Mouse (Mus musculus): ENCODE data around the gene Pla2g3. TPM values are rescaled to one million over a fixed set of nuclear protein-coding genes. Genes with fewer than 3 reads are reported as not detected.

The Pla2g3 gene
- polyA plus RNA-seq, 1 experiment from 2014 or later: 2.2 TPM

- H3K9me3 ChIP-seq (ENCODE audit: control insufficient read depth, low read length): no peaks in the 10 kb centered on the region
- H3K4me2 ChIP-seq (ENCODE audit: low read depth, low read length): no peak overlapping the region
- H3K4me3 ChIP-seq (ENCODE audit: low read depth, low read length): no peak overlapping the region
- ATAC-seq (ENCODE audit: low read depth): no peak
- H3K27ac ChIP-seq (ENCODE audit: low read depth, low read length): no peak overlapping the region
- peaks cover 9% of the 10 kb centered on the region; the same call in 1 of the 2 replicates for H3K4me1 ChIP-seq (ENCODE audit: control insufficient read depth, insufficient read depth, low read length)
- 87% methylated on average over 23 of the region's 23 CpGs for WGBS
- peaks cover 4% of the 10 kb centered on the region for H3K27me3 ChIP-seq (ENCODE audit: control insufficient read depth, insufficient read depth, low read length)
- H3K36me3 ChIP-seq (ENCODE audit: control insufficient read depth, insufficient read depth, low read length): no peaks in the 10 kb centered on the region
- H3K9ac ChIP-seq (replicated peaks; ENCODE audit: low read depth, low read length): no peak overlapping the region
Observed at GRCm38 (mm10) chr11:3521339-3522224, 33.5 kb downstream of the Pla2g3 start.

- Histone ChIP-seq H3K9ac (replicated peaks; ENCODE audit: low read depth, low read length) (no peak overlapping the region), H3K27ac (ENCODE audit: low read depth, low read length) (no peak overlapping the region), H3K36me3 (ENCODE audit: control insufficient read depth, insufficient read depth, low read length) (no peaks in the 10 kb centered on the region), H3K4me2 (ENCODE audit: low read depth, low read length) (no peak overlapping the region), H3K27me3 (ENCODE audit: control insufficient read depth, insufficient read depth, low read length) (peaks cover 4% of the 10 kb centered on the region; the same call in 1 of the 2 replicates), H3K4me1 (ENCODE audit: control insufficient read depth, insufficient read depth, low read length) (0 out of 2 replicates have a peak, but pooled peaks cover 4% of the 10 kb centered on the region), H3K4me3 (ENCODE audit: low read depth, low read length) (no peak overlapping the region), H3K9me3 (ENCODE audit: control insufficient read depth, low read length) (no peaks in the 10 kb centered on the region)
- ATAC-seq (ENCODE audit: low read depth): no peak
- WGBS: 96% methylated on average over 17 of the region's 17 CpGs
Observed at GRCm38 (mm10) chr11:3522285-3523000, 34.4 kb downstream of the Pla2g3 start.

- Histone ChIP-seq H3K4me2 (ENCODE audit: low read depth, low read length) (no peak overlapping the region), H3K4me1 (ENCODE audit: control insufficient read depth, insufficient read depth, low read length) (no peaks in the 10 kb centered on the region), H3K9ac (replicated peaks; ENCODE audit: low read depth, low read length) (no peak overlapping the region), H3K27ac (ENCODE audit: low read depth, low read length) (no peak overlapping the region), H3K9me3 (ENCODE audit: control insufficient read depth, low read length) (no peaks in the 10 kb centered on the region), H3K4me3 (ENCODE audit: low read depth, low read length) (no peak overlapping the region), H3K27me3 (ENCODE audit: control insufficient read depth, insufficient read depth, low read length) (no peaks in the 10 kb centered on the region), H3K36me3 (ENCODE audit: control insufficient read depth, insufficient read depth, low read length) (no peaks in the 10 kb centered on the region)
- ATAC-seq (ENCODE audit: low read depth): no peak
- 79% methylated on average over 7 of the region's 7 CpGs for WGBS
Observed at GRCm38 (mm10) chr11:3523840-3524582, 35.9 kb downstream of the Pla2g3 start.

GRCm38 (mm10) chr11:3525560-3525959, 37.5 kb downstream of the Pla2g3 start:
- Histone ChIP-seq H3K4me2 (ENCODE audit: low read depth, low read length) (no peak overlapping the region), H3K27me3 (ENCODE audit: control insufficient read depth, insufficient read depth, low read length) (no peaks in the 10 kb centered on the region), H3K36me3 (ENCODE audit: control insufficient read depth, insufficient read depth, low read length) (no peaks in the 10 kb centered on the region), H3K9ac (replicated peaks; ENCODE audit: low read depth, low read length) (no peak overlapping the region), H3K4me3 (ENCODE audit: low read depth, low read length) (no peak overlapping the region), H3K9me3 (ENCODE audit: control insufficient read depth, low read length) (no peaks in the 10 kb centered on the region), H3K4me1 (ENCODE audit: control insufficient read depth, insufficient read depth, low read length) (no peaks in the 10 kb centered on the region), H3K27ac (ENCODE audit: low read depth, low read length) (no peak overlapping the region)
- 84% methylated on average over 4 of the region's 4 CpGs for WGBS
- no peak for ATAC-seq (ENCODE audit: low read depth)

- H3K36me3 ChIP-seq (ENCODE audit: control insufficient read depth, insufficient read depth, low read length): no peaks in the 10 kb centered on the region
- WGBS: 77% methylated on average over 9 of the region's 9 CpGs
- H3K9me3 ChIP-seq (ENCODE audit: control insufficient read depth, low read length): no peaks in the 10 kb centered on the region
- no peak overlapping the region for H3K27ac ChIP-seq (ENCODE audit: low read depth, low read length)
- no peak overlapping the region for H3K4me2 ChIP-seq (ENCODE audit: low read depth, low read length)
- no peaks in the 10 kb centered on the region for H3K27me3 ChIP-seq (ENCODE audit: control insufficient read depth, insufficient read depth, low read length)
- H3K4me1 ChIP-seq (ENCODE audit: control insufficient read depth, insufficient read depth, low read length): no peaks in the 10 kb centered on the region
- ATAC-seq (ENCODE audit: low read depth): no peak
- no peak overlapping the region for H3K9ac ChIP-seq (replicated peaks; ENCODE audit: low read depth, low read length)
- no peak overlapping the region for H3K4me3 ChIP-seq (ENCODE audit: low read depth, low read length)
Observed at GRCm38 (mm10) chr11:3526207-3526606, 38.1 kb downstream of the Pla2g3 start.

GRCm38 (mm10) chr11:3526979-3527738, 39.1 kb downstream of the Pla2g3 start:
- no peak overlapping the region for H3K4me2 ChIP-seq (ENCODE audit: low read depth, low read length)
- H3K27me3 ChIP-seq (ENCODE audit: control insufficient read depth, insufficient read depth, low read length): no peaks in the 10 kb centered on the region
- no peaks in the 10 kb centered on the region for H3K36me3 ChIP-seq (ENCODE audit: control insufficient read depth, insufficient read depth, low read length)
- no peak overlapping the region for H3K4me3 ChIP-seq (ENCODE audit: low read depth, low read length)
- 91% methylated on average over 24 of the region's 24 CpGs for WGBS
- H3K9me3 ChIP-seq (ENCODE audit: control insufficient read depth, low read length): no peaks in the 10 kb centered on the region
- H3K9ac ChIP-seq (replicated peaks; ENCODE audit: low read depth, low read length): no peak overlapping the region
- no peak overlapping the region for H3K27ac ChIP-seq (ENCODE audit: low read depth, low read length)
- H3K4me1 ChIP-seq (ENCODE audit: control insufficient read depth, insufficient read depth, low read length): no peaks in the 10 kb centered on the region
- no peak for ATAC-seq (ENCODE audit: low read depth)

- no peak overlapping the region for H3K9ac ChIP-seq (replicated peaks; ENCODE audit: low read depth, low read length)
- ATAC-seq (ENCODE audit: low read depth): no peak
- H3K27ac ChIP-seq (ENCODE audit: low read depth, low read length): no peak overlapping the region
- no peaks in the 10 kb centered on the region for H3K27me3 ChIP-seq (ENCODE audit: control insufficient read depth, insufficient read depth, low read length)
- H3K4me1 ChIP-seq (ENCODE audit: control insufficient read depth, insufficient read depth, low read length): no peaks in the 10 kb centered on the region
- no peaks in the 10 kb centered on the region for H3K36me3 ChIP-seq (ENCODE audit: control insufficient read depth, insufficient read depth, low read length)
- 84% methylated on average over 8 of the region's 8 CpGs for WGBS
- H3K9me3 ChIP-seq (ENCODE audit: control insufficient read depth, low read length): no peaks in the 10 kb centered on the region
- no peak overlapping the region for H3K4me3 ChIP-seq (ENCODE audit: low read depth, low read length)
- H3K4me2 ChIP-seq (ENCODE audit: low read depth, low read length): no peak overlapping the region
Observed at GRCm38 (mm10) chr11:3527766-3528165, 39.7 kb downstream of the Pla2g3 start.

- Histone ChIP-seq H3K4me1 (ENCODE audit: control insufficient read depth, insufficient read depth, low read length) (no peaks in the 10 kb centered on the region), H3K27me3 (ENCODE audit: control insufficient read depth, insufficient read depth, low read length) (no peaks in the 10 kb centered on the region), H3K36me3 (ENCODE audit: control insufficient read depth, insufficient read depth, low read length) (no peaks in the 10 kb centered on the region), H3K9me3 (ENCODE audit: control insufficient read depth, low read length) (no peaks in the 10 kb centered on the region), H3K4me2 (ENCODE audit: low read depth, low read length) (no peak overlapping the region), H3K9ac (replicated peaks; ENCODE audit: low read depth, low read length) (no peak overlapping the region), H3K27ac (ENCODE audit: low read depth, low read length) (no peak overlapping the region), H3K4me3 (ENCODE audit: low read depth, low read length) (no peak overlapping the region)
- WGBS: 93% methylated on average over 6 of the region's 6 CpGs
- ATAC-seq (ENCODE audit: low read depth): no peak
Observed at GRCm38 (mm10) chr11:3528208-3528607, 40.1 kb downstream of the Pla2g3 start.

All from neural tube, embryonic 14.5 days (tissue).